Mouse (Mus musculus): ENCODE measurements around the gene Gm10334.
"Not testable (repeated sequence)": the region's sequence is repeated elsewhere in the genome, so short reads cannot be mapped to it uniquely, and the experiment has no call there.

Gene Gm10334

GRCm38 (mm10) chr6:41446045-41446444 is at the start of gene Gm10334:
Gene Gm10334, minus strand, starts transcription at chr6:41446145.
- DNase-seq = not testable (repeated sequence)

GRCm38 (mm10) chr6:41458632-41459031 is 12.7 kb upstream of the Gm10334 start, which contains the start of gene Prss1:
Gene Prss1, plus strand, starts transcription at chr6:41458932.
- not testable (repeated sequence) for DNase-seq

GRCm38 (mm10) chr6:41442261-41442660 is 3.7 kb downstream of the Gm10334 start:
- not testable (repeated sequence) for DNase-seq

All from cerebellum, adult 8-10 months (tissue).